Mouse (Mus musculus) G1E-ER4 (cell line): Measurements from ENCODE around the gene Snx5. TPM values are rescaled to one million over a fixed set of nuclear protein-coding genes. Genes with fewer than 3 reads are reported as not detected.

Experiments
- GATA1 ChIP-seq: IDR thresholded peaks from one replicate; pipeline ENCODE4 v1.8.0; 2012; ENCODE audit warnings: low read length, inconsistent platforms
- polyA plus RNA-seq: library from polyadenylated mRNA; stranded (reverse); fragments of >175 nt; gene quantifications from 2 replicates; pipeline ENCODE4 v1.2.3, GENCODE M21; 2012

Gene Snx5
- polyA plus RNA-seq, 1 experiment = 31.6 TPM

DNA sequence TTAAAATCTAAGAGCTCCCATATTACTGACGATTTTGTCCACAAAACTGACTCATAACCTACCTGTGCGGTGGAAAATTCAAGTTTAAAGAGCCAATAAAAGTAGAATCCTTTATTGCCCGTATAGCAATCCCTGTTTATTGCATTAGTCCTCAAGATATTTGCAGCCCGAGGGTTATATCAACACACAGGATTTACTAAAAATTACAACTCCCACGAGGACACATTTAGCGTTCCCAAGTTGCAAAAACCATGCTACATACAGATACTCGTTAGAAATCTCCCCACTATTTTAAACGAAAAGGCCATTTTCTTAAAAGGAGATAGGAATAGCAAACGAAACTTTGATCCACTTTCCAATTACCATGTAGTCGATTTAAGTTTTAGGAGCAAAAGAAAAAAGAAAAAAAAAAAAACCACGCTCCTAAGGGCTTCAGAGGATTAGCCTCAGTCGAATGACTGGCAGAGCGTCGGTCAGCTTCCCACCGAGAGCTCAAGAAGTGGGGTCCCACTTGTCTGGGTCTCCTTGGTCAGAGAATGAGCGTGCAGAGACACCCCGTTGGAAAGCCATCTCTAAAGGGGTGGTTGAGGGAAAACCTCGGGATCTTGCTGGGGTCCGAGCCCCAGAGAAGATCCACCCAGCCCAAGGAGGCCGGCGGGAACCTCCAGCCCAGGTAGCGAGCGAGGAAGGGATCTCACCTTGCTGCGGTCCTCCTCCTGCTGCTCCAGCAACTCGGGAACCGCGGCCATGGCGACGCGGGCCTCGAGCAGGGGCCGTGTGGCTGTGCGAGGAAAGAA lies 829 bp downstream of the Snx5 start:
- no peak for TF ChIP-seq GATA1

DNA sequence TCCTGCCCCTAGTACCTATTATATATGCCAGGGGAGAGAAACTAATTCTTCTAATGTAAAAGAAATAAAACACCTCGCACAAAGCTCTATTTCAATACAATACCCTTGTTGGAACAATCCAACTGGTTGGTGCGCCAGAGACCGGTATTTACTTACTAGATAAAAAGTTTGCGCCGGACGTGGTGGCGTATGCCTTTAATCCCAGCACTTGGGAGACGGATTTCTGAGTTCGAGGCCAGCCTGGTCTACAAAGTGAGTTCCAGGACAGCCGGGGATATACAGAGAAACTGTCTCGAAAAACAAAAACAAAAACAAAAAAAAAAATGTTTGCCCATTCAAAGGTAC lies 1.4 kb downstream of the Snx5 start:
- TF ChIP-seq GATA1 = no peak

DNA sequence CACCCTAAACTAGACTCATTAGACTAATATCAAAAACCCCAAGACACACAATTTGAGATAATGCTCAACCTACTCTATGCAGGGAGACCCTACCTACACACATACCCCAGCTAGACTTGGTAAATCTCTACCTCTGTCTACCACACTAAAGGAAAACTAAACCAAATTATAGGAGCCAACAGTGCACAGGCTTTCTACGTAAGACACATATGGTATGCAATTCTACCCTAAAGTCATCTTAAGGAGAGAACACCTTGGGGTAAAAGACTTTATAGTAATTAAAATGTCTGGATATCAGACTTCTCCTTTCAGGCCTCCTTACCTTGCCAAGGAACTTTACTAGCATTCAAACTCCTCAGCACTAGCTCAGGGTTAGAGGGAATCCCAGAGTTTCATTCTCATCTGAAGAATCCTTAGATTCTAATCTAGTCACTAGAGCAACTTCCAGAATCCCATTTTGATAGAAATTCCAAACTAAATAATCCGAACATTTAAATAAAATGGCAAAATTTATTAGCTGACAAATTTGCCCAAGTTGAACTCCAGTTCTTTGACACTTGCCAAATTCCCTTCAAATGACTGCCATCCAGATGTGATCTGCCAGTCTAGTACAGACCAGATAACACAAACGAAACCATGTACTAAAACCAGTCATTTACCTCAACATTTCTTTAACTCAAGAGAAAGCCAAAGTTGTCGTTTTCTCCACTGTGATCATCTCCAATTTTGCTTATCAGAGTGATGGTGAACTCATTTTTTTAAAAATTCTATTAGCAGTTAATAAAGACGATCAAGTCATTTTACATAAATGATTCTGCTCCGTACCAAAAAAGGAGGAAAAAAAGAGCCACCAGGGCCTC lies 2.0 kb downstream of the Snx5 start:
- no peak for TF ChIP-seq GATA1

DNA sequence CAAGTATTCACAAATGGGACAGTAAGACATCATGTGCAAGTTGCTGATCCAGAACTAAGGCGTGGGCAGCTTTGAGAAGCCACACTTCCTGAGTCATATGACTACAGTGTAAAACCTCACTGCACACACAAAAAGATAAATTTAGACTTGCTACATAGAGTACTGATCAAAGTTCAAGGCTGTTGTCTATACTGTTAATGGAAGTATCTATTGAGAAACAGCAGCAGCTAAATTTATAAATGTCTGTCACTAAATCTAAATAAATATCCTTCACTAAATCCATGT lies 3.0 kb downstream of the Snx5 start:
- no peak for TF ChIP-seq GATA1

DNA sequence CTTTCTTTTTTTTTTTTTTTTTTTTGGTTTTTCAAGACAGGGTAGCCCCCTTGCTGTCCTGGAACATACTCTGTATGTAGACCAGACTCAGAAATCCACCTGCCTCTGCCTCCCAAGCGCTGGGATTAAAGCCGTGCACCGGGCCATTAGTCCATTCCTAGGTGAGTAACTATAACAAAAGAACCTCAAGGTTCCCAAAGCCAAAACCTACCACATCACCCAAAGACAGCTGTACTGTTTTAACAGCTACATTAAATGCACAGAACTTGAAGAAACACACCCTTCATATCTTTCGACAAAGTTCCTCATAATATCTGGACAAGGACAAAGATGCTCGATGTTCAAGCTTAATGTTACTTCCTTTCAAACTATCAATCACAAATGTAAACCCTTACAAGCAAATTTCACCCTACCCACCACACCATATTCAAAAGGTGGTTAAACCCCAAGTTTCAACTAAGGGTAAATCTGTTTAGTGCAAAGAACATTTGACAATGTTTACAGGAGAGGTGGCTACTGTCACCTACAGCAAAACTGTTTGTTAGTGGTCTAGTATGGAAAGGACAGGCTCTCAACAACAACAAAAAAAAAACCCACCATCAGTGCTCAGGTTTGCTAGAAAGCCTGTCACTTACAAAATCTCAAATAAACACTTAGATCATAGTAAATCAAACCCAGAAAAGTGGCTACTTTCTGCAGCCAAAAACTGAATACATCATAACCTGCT lies 3.5 kb downstream of the Snx5 start:
- no peak for TF ChIP-seq GATA1

DNA sequence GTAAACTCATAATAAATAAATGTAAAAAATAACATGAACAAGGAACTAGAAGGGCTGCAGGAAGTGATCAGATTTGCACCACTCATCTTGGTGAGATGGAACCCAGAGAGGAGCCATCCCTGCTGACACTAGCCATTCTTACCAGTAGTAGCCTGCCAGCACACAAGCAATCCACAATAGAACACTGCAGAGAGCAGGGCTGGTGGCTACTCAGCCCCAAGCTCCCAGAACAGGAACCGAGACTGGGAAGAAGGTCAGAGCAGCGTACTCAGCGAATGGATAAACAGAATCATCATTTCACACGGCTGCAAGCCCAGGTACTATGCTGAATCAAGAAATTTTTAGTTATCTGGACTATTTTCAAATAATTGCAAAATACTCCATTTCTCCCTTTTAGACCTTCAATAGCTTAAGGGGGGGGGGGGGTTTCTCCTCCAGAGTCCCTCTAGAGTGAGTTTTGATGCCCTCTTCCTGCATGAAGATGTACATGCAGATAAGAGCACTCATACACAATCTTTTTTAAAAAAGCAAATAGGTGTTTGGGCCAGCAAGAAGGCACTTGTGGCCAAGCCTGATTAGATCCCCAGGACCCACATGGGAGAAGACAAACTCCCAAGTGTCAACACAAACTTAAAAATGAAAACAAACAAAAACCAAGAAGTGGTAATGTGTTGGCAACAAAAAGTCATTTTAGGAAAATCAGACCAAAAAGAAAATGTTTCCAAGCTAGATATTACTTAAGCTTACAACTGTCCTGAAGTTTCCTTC lies 4.6 kb downstream of the Snx5 start:
- TF ChIP-seq GATA1 = no peak

DNA sequence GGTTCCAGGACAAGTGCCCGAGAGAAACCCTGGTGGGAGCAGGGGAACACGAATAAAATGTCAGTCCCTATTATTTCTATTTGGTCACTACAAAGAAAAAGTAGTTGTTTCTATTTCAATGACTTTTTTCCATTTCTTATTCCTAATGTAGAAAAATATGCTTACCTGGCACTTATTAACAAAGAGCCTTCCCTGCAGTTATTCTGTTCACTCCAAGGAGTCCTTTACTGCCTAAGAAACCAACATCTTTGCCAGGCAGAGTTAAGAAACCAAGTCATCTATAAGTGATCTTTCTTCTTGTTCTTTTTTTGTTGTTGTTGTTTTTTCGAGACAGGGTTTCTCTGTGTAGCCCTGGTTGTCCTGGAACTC lies 5.6 kb downstream of the Snx5 start:
- no peak for TF ChIP-seq GATA1

DNA sequence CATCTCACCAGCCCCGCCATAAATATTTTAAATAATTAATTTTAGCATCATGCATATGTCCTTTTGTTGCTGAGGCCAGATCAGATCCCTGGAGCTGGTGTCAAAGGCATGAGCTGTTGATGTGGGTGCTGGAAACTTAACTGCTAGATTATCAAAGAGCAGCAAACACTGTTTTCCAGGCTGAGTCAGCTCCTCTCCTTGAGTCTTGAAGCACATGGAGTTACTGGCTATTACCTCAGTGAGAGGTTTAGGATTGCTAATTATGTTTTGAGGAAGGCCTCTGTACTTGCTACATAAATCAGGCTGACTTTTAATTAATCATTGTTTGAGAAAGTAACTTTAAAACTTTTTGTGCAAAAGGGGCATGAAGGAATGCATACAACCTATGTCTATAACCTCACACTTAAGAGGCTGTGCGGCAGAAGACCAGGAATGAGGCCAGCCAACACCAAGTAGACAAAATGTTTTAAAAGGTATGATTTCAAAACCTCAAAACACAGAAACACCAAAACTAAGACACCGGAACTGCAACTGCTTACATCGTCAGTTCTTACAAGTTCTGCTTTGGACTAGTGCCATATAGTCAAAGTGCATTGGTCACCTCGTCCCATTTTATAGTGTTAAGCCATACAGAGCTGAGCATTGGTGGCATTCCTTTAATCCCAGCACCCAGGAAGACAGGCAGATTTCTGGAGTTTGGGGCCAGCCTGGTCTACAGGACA lies 6.1 kb downstream of the Snx5 start:
- TF ChIP-seq GATA1 = no peak

DNA sequence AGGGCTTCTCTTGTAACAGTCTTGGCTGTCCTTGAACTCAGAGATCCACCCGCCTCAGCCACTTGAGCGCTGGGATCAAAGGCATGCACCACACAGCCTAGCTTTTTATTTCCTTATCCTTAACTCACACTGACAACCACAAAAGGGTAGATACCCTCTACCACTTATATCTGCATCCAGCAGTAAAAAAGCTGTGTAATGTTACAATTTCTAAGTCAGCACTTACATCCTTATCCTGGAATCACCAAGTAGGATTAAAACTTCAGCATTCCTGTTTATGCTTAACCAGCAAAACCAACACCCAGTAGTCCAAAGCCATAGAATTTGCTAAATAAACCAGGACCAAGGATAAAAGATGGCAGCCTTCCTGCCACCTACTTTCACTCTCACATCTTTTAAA lies 7.9 kb downstream of the Snx5 start:
- no peak for TF ChIP-seq GATA1

DNA sequence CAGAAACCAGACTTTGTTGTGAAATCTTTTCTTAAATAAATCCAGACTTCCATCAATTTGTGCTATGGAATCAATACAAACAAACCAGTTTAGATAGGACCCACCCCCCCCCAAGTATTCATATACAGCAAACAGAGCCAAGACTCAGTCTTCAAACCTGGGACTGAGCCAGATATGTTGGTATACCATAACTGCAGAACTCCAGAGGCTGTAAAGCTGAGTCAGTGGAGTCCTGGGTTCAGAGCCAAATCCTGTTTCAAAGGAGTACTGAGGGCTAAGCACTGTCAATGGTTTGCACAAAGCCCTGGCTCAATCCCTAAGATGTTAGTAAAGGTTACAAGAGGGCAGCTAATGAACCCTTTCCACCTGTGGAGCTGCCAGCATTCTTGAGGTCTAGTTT lies 20.6 kb downstream of the Snx5 start:
- TF ChIP-seq GATA1 = no peak

DNA sequence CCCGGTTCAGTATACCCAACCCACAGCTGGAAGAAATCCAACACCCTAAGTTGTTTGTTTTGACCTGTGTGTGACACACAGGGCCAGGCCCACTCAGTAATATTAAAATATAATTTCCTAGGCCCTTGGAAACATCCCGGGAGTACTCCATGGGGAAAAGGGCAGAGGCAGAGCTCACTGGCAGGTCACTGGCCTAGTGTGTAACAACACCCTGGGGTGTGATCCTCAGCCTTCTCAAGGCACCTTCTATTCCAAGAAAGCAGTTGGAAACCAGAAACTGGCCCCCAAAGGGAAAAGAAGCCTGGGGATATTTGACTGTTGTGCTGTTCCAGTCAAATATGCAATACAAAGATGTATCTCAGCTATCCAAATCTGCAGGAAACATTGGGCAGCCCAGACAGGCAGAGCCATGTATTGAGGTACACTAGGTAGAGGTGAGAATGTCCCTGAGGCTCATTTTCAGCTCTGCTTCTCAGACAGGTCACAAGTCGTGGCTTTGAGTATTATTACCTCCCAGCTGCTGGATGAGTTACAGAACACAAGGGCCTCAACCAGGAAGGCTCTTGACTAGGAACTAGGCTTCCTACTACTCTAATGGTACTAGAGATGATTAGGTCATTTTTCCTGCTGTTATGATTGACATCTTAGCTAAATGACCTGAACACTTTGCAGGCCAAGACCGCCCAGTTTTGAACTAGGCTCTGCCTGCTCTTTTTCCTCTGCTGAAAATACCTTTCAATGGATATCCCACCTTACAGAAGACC lies 21.9 kb downstream of the Snx5 start:
- TF ChIP-seq GATA1 = no peak

DNA sequence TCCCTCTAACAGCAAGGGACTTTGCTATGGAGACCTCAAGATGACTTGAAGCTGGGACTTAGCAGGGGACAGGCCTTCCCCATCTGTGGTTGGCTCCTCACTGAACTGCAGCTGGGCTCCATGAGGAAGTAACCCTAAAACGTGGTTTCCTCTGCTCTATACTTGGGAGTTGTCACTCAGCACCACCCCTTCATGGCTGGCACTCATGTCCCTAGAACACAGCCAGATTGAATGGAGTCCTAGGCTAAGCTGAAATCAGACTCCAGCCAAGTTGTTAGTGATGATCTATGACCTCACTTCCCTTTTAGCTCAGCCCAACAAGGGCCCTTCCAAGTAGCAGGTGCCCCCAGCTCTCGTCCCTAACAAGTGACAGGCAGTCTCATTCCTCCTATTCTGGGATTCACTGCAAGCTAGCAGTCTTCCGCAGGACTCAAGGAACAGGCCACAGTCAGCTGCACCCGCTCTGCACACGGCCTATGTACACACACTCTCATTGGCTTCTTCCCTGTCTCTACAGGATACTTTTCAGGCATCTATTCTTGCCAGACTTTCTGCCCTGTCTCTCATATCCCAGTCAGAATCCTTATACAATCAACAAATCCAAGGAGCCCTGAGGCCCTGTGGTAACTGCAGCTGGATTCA lies 23.2 kb downstream of the Snx5 start:
- TF ChIP-seq GATA1 = no peak

DNA sequence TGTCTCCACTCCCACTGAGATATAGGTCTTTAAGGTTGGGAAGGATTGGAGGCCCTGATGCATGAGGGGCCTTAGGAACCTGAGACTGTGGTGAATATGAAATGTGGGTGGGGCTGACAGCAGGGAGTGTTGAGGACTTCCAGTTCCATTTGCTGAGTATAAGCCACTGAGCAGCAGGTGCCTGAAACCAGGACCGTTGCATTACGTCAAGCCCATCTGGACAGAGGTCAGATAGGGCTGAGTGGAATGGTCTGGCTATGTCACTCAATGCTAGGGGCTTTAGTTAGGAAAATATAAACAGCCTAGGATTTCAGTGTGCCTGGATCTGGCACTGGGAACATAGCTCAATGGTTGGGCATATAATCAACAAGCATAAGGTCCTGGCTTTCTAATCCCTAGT lies 24.4 kb downstream of the Snx5 start:
- no peak for TF ChIP-seq GATA1

DNA sequence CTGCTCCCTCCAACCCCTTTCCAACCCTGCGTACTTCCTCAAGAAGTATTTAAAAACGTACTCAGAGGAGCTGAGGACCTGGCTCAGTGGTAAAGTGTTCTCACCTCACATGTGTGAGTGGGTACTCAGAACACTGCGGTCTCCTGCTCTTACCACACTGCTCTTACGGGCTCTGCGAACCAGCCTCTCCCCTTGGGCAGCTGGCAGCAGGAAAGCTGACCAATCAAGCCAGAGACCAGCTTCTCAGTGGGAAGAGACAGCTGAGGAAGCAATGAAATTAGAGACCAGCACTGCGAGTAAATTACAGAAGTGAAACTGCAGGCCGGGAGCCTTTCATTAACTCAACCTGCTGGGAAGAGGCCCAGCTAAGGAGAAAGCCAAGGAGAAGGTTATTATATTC lies 25.2 kb downstream of the Snx5 start:
- TF ChIP-seq GATA1 = no peak
